Mouse (Mus musculus): ENCODE results near the gene Prdx6b.

The Prdx6b gene

GRCm38 (mm10) chr2:80327272-80327671 lies 35.0 kb downstream of the Prdx6b start:
- no peak for DNase-seq

GRCm38 (mm10) chr2:80328961-80329653 lies 36.8 kb downstream of the Prdx6b start:
- DNase-seq, result no peak

- no peak for DNase-seq
Observed at GRCm38 (mm10) chr2:80340537-80340936, 48.3 kb downstream of the Prdx6b start.

All from right cerebral cortex, postnatal 25 days (tissue).